10 mouse cellular contexts compared by ENCODE assay signal in the genomic region with DNA sequence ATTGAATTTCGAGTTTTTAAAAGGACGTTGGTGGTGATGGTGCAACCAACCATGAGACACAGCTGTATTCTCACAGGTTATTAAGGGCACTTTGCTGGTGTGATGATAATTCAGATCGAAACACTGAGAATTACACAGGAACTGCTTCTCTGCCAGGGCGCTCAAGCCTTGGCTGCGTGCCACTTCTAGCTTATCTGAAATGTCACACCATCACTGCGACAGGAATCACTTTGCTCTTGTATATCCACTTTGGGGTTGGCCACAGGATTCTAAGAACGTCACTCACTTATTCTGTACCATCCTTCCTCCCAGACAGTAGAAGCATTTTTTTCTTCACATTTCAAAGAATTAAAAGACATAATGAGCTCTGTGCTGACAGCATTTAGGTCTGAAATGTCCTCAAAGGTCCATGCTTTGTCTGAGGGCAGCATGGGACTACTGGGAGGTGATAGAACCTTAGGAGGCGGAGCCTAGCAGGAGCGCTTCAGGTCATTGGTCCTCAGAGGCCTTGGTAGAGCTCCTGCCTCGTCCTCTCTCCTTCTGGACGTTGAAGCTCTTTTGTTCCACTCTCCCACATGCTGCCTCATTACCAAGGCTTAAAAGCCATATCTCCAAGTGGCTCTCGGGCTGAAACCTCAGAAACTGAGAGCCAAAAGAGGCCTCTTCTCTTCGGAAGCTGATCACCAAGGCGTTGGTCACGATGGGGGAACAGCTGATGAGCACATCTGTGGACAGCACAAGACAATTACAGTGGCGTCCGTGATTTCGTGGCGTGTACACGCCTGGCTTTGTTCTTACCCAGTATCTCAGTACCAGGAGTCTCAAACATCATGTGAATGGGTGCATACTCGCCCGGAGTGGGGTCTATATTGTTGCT.
A peak's percentile ranks its signal among the peaks of the same experiment; 100 is the strongest.
DNase-seq lines count a peak whose midpoint lies in the region; ATAC-seq lines count a peak whose summit lies in the region.
"Had no signal": no experiment of that assay in that cellular context is flagged by ENCODE, and none has a peak within 500 bp of the region (broad histone marks: within the 10 kb centered on the region; RNA-seq: fewer than 3 reads in every experiment).

No protein-coding gene starts in this region.

- no peak overlapping the region for H3K9ac ChIP-seq in forebrain, embryonic 13.5 days

- peak overlapping the region; percentile 72 for H3K27ac ChIP-seq in forebrain, embryonic 13.5 days
- H3K27ac ChIP-seq: kidney, postnatal 0 days had no signal

- ATAC-seq in forebrain, embryonic 13.5 days: peak; percentile 52

- H3K4me3 ChIP-seq in forebrain, embryonic 13.5 days: no peak overlapping the region

- peaks cover 52% of the 10 kb centered on the region for H3K4me1 ChIP-seq in forebrain, embryonic 13.5 days

- DNase-seq in heart, adult 18-20 months: peak; percentile 27 to 40
- no peak for DNase-seq in heart, adult 8-10 months (ENCODE audit: low spot score)
- peak; percentile 68 for DNase-seq in CD4-positive, CD25-positive, alpha-beta regulatory T cell, adult 2 months (ENCODE audit: low read depth, low spot score)
- DNase-seq in lung, postnatal 36 days: peak; percentile 54
- DNase-seq in spleen, postnatal 4 days (ENCODE audit: low spot score in 2 of 2): no peak
- no peak for DNase-seq in embryo, embryonic 11 days
- DNase-seq in cerebellum, adult 9-11 months: no peak

- H3K9me3 ChIP-seq in forebrain, embryonic 13.5 days (replicated peaks): no peaks in the 10 kb centered on the region
- H3K9me3 ChIP-seq: G1E had no signal

- 54% methylated on average over 22 of the region's 22 CpGs for WGBS in forebrain, embryonic 13.5 days

- H3K27me3 ChIP-seq in forebrain, embryonic 13.5 days: no peaks in the 10 kb centered on the region

- H3K4me2 ChIP-seq in forebrain, embryonic 13.5 days: 0 out of 2 replicates have a peak overlapping the region, but pooled peaks have one; percentile 3

- no peaks in the 10 kb centered on the region for H3K36me3 ChIP-seq in forebrain, embryonic 13.5 days (ENCODE audit: poor library complexity, severe bottlenecking)
- H3K36me3 ChIP-seq: G1E had no signal

Comparison
In these comparisons a context has a peak if more than half of its experiments do, and no peak if none do; other contexts are left out.
1. DNase-seq: peak in heart, adult 18-20 months (2 of 2), CD4-positive, CD25-positive, alpha-beta regulatory T cell, adult 2 months (single experiment) and lung, postnatal 36 days (single experiment); none in heart, adult 8-10 months (single experiment), spleen, postnatal 4 days (0 of 2), embryo, embryonic 11 days (single experiment) and cerebellum, adult 9-11 months (single experiment).